Mouse (Mus musculus) thymus, postnatal 36 days (tissue): Measurements from ENCODE around the gene Setd7.
"Not testable (repeated sequence)": the region's sequence is repeated elsewhere in the genome, so short reads cannot be mapped to it uniquely, and the experiment has no call there.

Experiments
- DNase-seq, 2 experiments: peaks; one replicate each; pipeline ENCODE4 v3.0.0; 2022; ENCODE audit warnings: mixed read lengths in 2 of 2

Setd7 gene

DNA sequence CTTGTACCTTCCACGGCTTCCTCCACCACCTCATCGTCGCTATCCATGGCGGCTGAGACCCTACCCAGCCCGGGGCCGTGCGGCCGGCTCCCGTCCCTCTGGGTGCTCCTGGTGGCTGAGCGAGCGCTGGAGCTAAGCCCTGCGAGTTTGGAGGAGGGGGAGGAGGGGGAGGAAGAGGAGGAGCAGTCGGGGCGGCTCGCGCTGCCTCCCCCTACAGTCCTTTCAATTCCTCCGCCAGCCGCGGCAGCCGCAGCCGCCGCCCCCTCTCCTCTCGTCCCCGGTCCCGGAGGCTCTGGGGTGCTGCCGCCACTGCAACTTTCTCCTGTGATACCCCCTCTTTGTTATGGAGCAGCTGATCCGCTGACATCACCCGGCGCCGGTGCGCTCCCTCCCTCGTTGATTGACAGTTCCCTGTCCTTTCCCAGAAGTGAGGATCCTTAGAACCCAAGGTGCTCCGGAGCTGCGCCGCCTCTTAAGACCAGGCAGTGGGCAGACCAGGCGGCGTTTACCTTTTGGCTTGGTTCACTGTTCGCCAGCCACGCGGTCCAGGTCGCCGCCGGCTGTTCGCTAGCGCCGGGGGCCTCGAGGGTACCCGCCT, at the start of gene Setd7:
TSS of gene Setd7 (minus strand) at position 369 of the 598 bp plus-strand sequence.
- peak; percentile 86 to 91 for DNase-seq

DNA sequence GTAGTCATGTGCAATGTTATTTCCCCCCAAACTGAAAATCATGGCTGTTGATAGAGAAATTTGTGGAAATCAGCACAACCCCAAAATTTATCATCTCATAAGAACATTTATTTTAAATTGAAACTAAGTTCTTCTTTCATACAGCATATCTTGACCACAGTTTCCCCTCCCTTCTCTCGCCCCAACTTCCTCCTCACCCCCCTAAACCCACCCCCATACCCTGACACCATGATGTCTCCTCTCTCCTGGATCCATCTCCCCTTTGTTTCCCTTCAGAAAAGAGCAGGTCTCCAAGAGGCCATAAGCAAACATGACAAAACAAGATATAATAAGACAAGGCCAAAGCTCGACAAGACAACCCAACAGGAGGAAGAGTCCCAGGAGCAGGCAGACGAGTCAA, 43.8 kb upstream of the Setd7 start:
- DNase-seq: no peak

GRCm38 (mm10) chr3:51603705-51604291, 43.1 kb upstream of the Setd7 start:
- DNase-seq: peak; percentile 18 to 36

DNA sequence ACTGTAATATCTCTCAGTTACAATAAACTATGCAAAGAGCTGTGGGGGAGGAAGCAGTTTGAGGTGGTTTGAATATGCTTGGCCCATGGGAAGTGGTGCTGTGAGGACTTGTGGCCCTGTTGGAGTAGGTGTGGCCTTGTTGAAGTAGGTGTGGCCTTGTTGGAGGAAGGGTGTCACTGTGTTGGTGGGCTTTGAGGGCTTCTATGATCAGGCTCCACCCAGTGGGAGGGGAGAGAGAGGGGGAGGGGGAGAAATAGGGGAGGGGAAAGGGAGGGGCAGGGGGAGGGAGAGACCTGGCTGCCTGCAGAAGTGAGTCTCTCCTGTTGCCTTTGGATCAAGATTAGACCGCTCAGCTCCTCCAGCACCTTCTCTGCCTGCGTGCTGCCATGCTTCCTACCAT, 40.8 kb upstream of the Setd7 start:
- no peak for DNase-seq

GRCm38 (mm10) chr3:51600728-51601127, 40.0 kb upstream of the Setd7 start:
- no peak for DNase-seq

GRCm38 (mm10) chr3:51599057-51599630, 38.5 kb upstream of the Setd7 start:
- DNase-seq: no peak

DNA sequence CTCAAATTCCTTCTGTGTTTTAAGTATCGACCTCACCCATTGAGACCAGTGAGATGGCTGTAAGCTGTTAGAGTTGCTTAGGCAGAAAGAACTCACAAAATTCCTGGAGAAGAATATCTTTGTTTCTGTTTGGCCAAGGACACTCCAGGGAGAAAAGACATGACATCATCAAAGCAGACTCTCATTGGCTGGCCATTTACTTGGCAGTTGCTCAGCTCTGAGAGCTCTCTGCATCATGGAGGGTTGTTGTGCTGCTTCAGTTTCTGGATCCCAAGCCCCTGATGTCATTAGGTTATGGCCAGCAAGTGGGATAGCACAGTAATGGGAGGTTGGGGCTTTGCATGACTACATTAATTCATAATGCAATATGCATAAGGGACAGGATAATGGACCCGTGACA, 35.9 kb upstream of the Setd7 start:
- DNase-seq: no peak

DNA sequence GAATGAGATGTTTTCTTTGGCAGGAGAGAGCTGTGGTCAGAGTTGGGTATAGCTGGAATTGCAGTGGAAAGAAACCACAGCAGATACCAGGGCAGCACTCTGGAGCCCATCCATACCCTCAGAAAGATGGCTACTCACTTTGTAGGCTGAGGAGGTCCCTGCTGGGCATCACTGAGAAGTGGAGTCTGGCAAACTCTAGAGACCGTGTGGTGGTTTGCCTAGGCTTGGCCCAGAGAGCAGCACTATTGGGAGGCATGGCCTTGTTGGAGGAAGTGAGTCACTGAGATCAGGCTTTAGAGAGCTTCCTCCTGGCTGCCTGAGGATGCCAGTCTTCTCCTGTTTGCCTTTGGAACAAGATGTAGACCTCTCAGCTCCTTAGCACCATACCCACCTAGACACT, 32.8 kb upstream of the Setd7 start:
- DNase-seq: no peak

DNA sequence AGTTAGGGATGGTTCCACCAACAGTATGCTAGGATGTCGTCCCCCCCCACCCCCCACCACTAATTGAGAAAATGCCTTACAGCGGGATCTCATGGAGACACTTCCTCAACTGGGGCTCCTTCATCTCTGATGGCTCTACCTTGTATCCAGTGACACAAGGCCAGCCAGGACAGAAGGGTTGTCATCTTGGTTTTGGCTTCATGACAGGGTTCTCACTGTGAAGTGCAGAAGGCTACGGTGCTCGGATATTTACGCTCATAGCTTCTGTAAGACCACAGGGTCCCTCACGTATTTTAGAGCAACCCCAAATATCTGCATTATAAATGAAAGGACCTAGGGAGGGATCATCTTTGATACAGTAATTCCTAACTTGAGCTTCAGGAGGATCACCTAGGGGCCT, 30.9 kb upstream of the Setd7 start:
- no peak for DNase-seq

DNA sequence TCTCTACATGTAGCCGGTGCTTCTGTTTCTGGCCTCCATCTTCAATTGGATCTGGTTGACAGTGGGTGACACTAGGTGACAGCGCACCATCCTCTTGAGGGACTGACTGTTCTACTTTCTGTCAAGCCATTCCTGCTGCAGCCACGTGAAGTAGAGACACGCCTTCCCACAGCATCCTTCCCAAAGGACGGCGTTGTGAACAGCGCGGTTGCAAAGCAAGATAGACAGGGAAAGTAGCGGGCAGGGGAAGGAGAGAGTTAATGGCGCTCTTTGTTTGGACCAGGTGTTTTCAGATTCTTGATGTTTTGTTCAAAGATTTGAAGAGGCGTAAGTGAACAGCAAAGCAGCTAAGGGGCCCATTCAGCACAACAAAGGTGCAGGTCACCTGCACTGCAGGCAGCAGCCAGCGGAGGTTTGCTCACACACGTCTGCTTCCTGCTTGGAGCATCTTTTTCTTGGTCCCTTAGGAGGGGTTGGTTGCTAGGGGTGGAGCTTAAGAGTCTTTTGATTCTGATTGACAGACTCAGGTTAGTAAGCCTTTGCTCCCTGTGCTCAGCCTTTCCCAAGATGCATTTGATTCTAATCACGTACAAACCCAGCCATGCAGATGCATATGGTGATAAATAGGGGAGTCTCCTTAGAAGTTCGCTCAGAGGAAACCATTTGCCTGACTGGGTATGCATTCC, 29.7 kb upstream of the Setd7 start:
- DNase-seq: no peak

- DNase-seq: no peak
These were observed 27.1 kb upstream of the Setd7 start for GRCm38 (mm10) chr3:51587697-51588262.

DNA sequence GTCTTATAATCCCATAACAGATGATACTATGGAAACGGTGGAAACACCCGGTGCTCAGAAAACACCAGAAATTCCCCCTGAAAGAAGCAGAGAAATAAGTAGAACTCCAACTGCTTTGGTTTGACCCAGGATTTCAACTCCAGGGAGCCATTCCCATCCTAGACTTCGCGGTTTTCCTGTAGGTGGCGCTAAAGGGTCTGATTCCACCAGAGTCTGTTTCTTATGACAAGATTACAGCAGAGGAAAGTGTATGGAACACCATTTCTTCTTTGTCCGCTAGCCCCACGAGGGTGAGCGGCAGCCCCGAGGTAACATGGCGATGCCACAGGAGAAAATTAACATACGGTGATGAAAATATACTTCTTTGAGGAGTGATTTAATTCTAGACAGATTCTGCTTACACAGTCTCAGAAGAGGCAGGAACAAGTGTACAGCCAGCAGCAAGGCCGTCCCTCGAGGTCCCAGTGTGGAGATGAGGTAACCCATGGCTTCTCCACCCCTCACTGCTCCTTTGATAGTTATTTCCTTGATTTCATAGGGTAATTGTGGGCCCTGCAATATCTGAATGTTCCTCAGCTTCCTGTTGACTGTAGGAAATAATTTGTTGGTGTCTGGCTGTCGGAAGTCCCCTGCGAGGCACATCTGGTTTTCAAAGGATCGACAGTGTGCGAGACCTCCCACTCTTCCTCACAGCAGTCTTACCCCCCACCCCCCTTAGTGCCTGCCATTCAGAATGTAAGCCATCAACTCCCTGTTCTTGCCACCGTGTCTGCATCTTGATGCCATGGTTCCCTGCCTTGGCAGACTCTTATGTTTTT, 23.1 kb upstream of the Setd7 start:
- DNase-seq: peak; percentile 59 to 65

- DNase-seq: not testable (repeated sequence)
These were observed 18.6 kb upstream of the Setd7 start for GRCm38 (mm10) chr3:51579243-51579642.

GRCm38 (mm10) chr3:51577816-51578749, 17.4 kb upstream of the Setd7 start:
- DNase-seq: no peak

- no peak for DNase-seq
These were observed 16.7 kb upstream of the Setd7 start for GRCm38 (mm10) chr3:51577359-51577758.

DNA sequence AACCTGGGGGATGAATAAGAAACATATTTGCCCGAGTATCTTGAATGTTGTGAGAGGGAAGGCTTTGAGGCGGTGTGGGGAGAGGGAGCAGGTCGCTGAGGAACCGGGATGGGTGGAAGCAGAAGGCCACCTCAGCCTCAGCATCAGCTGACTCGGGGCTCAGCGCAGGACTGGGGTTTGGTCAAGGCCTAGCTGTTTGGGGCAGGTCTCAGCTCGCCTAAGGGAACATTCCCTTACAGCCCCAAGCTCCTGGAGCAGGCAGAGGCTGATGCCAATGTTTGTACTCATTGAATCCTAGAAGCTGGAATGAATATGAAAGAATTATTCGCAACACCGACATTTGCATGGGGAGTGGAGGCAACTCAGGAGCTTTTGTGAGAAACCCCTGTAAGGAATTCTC, 13.2 kb upstream of the Setd7 start:
- no peak for DNase-seq

DNA sequence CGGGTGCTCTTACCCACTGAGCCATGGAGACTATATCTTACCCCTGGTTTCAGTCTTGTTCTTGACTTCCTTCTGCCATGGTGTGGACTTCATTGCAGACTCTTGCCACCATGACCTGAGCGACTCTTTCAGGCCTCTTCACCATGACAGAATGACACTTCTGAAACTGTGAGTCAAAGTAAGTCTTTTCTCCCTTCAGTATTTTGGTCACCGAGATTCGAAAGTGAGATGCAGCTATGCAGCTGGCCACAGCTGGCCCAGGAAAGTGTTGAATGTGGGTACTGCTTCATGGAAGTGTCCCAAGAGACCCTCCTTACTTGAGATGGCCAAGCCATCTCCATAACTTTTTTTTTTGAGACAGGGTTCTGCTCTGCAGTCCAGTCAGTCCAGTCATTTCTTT, 9.5 kb upstream of the Setd7 start:
- no peak for DNase-seq

DNA sequence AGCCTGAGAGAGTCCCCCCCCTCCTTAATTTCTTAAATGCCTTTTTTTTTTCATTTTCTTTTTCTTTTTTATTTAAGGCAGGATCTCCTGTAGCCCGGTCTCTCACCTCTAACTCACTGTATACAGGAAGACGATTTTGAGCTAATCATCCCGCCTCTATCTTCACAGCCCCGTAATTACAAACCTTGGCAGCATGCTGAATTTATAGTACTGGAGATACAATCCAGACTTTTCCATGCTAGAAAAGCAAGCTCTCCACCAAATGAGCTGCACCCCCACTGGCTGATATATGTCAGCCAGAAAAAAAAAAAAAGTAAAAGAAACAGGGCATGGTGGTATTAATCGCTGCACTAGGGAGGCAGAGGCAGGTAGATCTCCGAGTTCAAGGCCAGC, 1.3 kb upstream of the Setd7 start:
- DNase-seq: no peak

GRCm38 (mm10) chr3:51561109-51561992, 672 bp upstream of the Setd7 start:
- peak; percentile 64 to 69 for DNase-seq

DNA sequence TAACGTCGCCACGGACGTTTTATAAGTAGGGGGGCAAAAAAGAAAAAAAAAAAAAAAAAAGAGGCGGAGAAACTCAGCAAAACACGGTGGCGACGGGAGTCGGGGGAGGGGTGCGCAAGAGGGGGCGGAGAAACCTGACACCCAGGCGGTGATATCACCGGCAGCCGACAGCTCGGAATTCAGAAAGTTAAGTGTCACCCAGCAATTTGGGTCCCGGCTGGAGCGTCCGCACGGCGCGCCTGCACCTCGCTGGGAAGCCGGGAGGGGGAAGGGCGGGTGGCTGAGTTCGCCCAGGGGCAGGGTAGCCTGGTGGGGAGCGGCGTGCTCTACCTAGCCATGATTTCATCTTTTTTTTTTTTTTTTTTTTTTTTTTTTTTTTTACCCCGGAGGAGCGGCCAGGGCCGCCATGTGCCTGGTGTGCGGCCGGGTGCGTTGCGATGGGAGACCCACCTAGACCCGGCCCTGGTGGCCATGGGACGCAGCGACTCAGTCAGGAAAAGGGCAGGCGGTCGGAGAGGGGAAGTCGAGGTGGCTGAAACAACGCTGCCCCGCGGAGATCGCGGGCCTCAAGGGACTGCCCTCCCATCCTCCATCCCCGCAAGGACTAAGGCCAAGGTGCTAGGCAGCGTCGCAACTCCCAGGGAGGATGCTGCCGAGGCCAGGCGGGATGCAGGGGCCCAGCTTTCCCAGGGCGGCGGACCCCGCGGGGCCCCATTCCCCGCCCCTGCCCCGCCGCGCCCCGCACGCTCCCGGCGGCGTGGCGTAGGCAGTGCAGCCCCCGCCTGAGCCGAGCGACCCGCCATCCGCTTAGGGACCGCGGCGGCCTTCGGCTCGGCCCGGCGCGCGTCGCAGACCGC, 857 bp downstream of the Setd7 start:
- peak; percentile 91 to 96 for DNase-seq
